Mouse (Mus musculus): ENCODE results near the gene Zfp36l2.

DNA sequence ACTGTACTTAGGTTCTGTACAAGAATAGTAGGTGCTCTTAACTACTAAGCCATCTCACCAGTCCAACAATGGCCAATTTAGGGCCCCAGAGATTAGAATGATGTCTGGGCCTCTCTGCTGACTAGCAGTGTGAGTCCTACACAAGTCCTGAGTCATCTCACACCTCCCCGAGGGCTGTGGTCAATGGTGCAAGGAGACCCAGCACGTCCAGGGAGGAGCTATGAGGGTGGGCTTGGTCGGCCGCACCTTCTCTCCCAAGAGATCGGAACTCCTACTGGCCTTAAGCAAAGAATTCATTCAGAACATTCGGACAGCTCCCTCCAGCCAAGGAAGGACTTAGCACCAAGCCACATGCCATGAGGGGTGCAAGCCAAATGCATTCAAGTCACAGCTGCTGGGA lies 36.4 kb downstream of the Zfp36l2 start:
- TF ChIP-seq EP300 (IDR thresholded peaks at IDR 0.05; ENCODE audit: insufficient read depth, low read depth, low read length) (no peak), POLR2A (IDR thresholded peaks at IDR 0.05; ENCODE audit: insufficient read depth, low read length) (no peak), CTCF (IDR thresholded peaks at IDR 0.05; ENCODE audit: low read depth, low read length) (no peak)

Data from ES-Bruce4 (cell line).